Mouse (Mus musculus) monocyte, adult 2 months (primary cell): ENCODE data around the gene Tubb2b.

ENCODE experiments used
- DNase-seq, 2 experiments: peaks; one replicate each; pipeline ENCODE4 v3.0.0; 2022; ENCODE audit warnings: low spot score in 2 of 2, low read depth in 1 of 2

Gene Tubb2b

GRCm38 (mm10) chr13:34136605-34137004, 6.3 kb upstream of the Tubb2b start:
- DNase-seq = no peak

DNA sequence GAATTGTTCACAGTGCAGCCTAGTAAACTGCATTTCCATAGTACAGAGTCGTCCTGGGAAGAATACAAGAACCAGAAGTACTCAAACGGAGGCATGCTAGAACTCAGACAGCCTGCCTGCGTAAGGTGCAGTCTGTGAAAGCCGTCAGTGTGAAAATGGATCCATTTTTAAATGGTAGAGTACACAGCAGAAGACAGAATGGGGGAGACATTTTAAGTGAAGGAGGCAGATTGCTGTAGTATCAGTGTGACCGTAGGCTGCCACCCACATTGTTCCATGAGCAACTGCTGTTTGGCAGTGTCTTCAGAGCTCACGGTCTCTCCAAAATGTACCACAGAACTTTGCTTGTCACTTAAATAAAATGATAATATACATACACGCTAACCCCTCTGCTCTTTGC, 4.0 kb upstream of the Tubb2b start:
- DNase-seq = no peak

- DNase-seq = no peak
Measured at GRCm38 (mm10) chr13:34133326-34134071, 3.2 kb upstream of the Tubb2b start.

DNA sequence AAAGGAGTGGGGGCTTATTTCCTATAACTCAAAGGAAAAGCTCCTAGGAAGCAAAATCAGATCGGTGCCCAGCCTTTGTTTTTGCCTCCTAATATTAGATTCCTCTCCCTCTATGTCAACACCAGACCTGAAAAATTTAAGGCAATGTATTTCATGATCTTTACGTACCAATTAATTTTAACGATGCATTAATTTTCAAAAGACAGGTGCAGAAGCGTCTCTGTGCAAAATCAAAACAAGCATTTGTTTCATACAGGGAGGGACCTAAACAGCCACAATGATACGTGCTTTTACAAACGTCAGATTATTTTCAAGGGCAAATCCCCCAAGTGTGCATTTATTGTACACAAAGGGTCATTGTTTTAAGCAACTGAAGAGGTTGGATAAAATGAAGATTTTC, 2.6 kb upstream of the Tubb2b start:
- no peak for DNase-seq

DNA sequence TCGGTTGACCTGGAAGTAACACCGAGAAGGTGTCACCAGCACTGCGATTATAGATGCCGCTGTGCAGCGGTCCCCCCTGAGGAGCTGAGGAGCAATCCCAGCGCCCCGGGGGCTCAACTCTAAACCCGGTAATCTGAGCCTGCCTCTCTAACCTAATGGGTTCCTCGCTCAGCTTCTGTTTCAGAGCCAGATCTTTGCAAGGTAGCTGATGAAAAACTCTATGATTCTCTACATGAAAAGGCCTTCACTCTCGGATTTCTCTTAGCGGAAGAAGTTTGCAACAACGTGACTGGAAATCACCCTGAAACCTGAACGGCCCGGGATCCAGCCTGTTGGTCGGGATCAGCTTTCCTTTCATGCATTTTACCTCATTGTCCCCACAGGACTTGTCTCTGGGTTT, 2.0 kb upstream of the Tubb2b start:
- DNase-seq = no peak

DNA sequence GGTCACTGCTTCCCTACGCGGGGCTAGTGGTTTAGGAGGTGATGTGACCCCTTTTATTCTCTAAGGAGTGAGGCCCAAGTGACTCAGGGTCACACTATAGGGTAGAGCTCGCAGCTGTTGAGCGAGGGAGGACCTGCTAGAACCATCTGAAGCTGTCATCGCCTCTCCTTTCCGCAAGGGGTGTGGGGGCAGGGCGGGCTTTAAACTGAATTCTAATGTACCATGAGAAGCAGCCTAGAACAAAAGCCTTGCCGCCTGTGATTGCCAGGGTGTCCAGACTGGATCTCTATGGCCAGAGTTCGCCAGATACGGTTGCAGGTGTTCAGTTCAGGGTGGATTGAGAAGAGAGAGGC, 1.4 kb upstream of the Tubb2b start:
- no peak for DNase-seq

DNA sequence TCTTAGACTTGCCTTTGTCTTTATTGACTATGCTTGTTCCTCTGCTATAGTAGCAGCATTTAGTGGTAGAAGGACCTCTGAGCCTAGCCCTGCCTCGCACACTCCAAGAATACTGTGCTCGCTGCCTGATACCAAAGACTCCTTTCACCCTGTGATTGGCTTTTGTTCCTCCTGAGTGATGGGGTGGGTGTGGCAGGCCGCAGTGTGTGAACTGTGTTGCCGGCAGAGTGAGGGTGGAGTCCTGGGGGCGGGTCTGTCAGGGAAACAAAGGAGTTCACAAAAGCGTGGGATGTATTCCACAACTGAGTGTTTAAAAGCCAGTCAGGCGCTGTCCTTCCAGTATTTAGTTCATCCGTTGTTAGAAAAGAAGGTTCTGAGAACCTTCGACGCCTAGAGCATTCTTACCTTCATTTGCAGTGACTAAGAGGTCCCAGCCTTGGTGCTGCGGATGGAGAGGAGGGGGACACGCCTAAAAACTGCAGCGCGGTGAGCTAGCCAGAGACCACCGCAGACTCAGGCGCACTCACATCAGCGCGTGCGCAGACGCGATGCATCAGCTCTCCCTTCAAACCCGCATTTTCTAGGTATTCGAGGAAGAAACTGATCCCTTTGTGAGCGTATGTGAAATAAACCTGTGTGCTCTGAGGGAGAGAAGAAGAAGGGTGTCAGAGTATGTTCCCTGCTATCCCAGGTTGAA, 893 bp upstream of the Tubb2b start:
- DNase-seq = no peak

DNA sequence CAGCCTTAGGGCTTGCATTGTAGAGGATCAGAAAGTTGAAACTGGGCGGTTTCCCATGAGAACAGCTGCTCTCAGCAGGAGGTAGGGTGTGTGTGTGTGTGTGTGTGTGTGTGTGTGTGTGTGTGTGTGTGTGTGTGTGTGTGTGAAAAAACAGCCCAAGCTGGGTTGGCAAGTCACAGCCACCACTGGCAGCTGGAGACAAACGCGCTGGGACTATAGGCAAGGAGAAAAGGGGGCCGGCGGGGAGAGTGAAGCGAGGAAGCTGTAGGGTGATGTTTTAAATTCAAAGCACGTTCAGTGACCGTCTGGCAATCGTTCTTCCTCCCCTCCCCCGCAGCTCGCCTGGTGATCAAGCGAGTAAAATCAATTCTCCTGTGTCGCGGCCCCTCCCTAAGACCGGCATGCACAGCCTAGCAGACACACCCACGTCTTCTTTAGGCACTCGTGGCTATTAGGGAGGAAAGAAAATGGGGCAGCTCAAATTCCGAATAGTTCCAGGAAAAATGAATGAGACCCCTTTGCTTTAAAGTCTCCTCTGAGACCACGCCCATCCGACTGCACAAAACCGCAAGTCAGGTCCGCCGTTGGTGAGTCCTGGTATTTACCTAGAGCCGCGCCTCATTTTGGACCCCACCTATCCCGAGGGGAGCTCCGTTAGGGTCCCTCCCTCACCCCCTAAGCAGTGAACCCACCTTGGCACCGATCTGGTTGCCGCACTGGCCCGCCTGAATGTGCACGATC, 611 bp downstream of the Tubb2b start:
- no peak for DNase-seq

DNA sequence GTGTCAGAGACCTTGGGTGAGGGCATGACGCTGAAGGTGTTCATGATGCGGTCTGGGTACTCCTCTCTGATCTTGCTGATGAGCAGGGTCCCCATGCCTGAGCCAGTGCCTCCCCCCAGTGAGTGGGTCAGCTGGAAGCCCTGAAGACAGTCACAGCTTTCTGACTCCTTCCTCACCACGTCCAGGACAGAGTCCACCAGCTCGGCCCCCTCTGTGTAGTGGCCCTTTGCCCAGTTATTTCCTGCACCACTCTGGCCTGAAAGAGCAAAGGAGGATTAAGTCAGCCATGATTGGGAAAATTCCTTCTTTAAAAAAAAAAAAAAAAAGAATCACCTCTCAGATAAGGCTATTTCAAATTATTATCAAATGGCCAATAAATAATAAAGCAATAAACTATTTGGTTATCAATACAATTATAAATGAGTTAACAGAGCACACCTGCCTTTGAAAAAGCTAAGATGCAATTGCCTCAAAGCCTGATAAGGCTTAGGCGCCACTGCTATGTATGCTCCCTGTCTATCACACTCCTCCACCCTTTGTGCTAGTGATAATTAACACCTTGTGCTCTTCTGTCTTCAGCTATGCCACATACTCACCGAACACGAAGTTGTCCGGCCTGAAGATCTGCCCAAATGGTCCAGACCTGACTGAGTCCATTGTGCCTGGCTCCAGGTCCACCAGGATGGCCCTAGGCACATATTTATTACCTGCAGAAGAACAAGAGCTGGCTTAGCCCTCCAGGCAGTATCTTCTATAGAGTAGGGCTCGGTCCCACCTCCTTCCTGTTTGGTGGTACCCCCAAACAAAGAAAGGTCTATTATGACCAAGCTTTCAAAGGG, 1.8 kb downstream of the Tubb2b start:
- no peak for DNase-seq

- no peak for DNase-seq
Measured at GRCm38 (mm10) chr13:34125711-34126110, 4.6 kb downstream of the Tubb2b start.

GRCm38 (mm10) chr13:34120536-34120935, 9.7 kb downstream of the Tubb2b start:
- DNase-seq = no peak

DNA sequence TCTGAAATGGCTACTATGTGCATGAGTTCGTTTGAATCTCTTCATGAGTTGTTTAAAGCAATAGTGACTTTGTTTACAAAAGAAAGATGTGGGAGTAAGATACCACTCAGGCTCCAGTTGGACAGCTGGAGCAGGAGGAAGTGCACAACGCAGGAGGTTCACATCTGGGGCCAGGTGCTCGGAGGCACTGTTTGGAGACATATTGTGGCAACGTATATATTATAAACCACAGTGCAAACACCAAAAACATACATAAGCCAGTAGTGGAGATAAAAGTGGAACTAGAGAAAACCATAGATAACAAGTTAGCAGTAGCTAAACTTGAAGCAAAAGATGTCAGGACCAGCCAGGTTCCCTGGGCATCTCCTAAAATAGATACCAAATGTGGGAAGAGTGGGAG, 10.9 kb downstream of the Tubb2b start:
- DNase-seq = no peak

- DNase-seq = no peak
Measured at GRCm38 (mm10) chr13:34118816-34119215, 11.4 kb downstream of the Tubb2b start.

DNA sequence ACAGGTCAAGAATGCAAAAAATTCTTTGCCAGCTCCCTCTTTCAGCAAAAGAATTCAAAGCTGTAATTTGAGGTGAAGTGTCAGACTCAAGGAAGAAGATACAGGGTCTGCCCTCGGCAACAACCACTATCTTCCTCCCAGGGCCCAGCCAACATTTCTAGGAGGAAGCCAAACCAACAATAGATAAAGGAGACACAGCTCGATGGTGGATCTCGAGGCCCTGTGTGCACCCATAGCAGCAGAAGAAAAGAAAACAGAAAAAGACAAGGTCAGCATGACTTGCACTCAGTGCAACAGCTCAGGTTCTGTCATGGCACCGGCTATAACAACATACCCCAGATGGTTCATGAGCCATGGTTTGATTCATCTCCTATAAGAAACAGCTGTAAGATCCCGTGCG, 13.8 kb downstream of the Tubb2b start:
- no peak for DNase-seq

GRCm38 (mm10) chr13:34114654-34115053, 15.6 kb downstream of the Tubb2b start:
- no peak for DNase-seq

- DNase-seq = no peak
Measured at GRCm38 (mm10) chr13:34113086-34113485, 17.2 kb downstream of the Tubb2b start.

DNA sequence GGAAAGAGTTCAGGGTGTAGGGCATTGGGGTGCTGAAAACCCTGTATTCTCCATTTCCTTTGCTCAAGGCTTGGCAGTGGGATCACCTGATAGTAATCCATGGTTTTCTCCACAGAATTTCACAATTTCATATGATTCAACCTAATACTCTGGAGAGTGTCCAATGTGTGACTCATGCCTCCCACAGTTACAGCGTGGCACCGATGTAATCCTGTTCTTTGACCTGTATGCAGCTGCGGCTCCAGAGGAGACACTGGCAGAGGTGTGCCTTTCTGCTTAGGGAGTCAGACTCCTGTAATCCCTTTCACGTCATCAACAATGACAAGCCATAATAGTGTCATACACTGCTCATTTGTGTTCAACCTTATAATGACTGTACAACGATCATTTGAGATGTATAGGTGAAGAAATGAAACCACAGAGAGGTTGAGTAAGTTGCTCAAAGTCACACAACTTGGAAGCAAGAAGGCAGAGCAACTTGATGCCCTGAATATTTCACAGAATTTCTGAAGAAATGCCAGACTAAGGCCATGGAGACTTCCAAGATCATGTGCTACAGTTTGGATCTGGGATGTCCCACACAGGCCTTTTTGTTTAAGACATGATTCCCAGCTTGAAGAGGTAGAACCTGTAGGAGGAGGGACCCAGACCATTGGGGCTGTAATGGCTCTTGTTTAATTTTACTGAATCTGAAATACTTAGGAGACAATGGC, 17.7 kb downstream of the Tubb2b start:
- no peak for DNase-seq

DNA sequence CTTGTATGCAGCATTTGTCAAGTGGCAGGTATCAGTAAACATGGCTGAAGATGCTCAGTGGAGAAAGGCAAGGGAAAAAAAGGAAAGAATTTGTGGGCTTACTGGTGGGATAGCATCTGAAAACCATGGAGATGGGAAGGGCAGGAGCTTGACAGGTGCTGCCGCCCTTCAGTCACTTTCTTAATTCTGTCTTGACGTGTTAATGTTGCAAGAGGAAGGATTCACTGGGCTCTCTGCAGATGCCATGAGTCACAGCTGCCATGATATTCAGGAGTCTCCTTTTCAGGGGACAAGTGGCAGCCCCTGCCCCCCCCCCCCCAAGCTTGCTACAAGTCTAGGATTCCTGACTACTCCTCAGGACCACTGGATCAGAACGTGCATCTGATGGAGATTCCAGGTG, 18.4 kb downstream of the Tubb2b start:
- no peak for DNase-seq

DNA sequence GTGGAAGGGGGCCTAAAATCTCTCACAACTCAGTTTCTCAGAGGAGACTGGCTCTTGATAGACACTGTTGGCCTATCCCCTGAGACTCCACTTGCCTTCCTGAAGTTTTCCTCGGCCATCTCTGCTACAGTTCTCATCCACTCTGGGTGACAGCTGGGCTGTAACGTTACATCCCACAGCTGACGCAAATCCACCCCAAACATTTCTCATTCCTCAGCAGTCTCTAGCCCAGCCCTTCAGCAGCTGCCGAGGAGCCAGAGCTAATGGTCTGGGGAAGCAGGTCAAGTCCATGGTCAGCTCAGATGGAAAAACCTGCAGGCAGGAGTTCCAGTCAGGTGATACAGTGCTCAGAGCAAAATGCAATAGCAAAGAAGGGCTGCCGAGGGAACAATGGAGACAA, 19.2 kb downstream of the Tubb2b start:
- DNase-seq = no peak

DNA sequence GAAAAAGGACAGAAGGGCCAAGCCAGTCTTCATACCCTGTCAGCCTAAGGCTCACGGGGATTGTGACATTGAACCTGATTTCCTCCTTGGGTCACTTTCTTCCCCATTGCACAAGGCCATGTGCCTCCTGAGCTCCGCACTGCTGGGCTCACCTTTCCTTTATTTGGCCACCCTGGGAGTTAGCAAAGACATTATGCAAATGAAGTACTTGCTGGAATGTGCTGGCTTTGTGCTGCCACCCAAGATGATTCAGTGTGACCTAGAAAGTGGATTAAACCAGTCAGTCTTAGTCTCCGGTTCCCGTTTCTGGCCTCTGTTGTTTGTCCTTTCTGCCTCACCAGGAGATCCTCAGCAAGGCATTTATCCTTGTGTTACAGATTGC, 20.6 kb downstream of the Tubb2b start:
- no peak for DNase-seq
